Mouse (Mus musculus) liver, postnatal 0 days (tissue): ENCODE results near the gene Rcbtb2.

Source experiments
- CTCF ChIP-seq: sonication (generic); IDR thresholded peaks from 2 replicates; pipeline ENCODE4 v1.5.1; 2016; ENCODE audit warnings: antibody characterized with exemption, low read depth
- EP300 ChIP-seq: IDR thresholded peaks from 2 replicates; pipeline ENCODE4 v1.6.1; 2016; ENCODE audit warnings: antibody characterized with exemption, low read depth, mild to moderate bottlenecking

- no peak for TF ChIP-seq CTCF
- no peak for TF ChIP-seq EP300
Measured at GRCm38 (mm10) chr14:73106957-73107356, 15.9 kb upstream of the Rcbtb2 start.
